Mouse (Mus musculus): Measurements from ENCODE around the gene Tmem163. TPM values are rescaled to one million over a fixed set of nuclear protein-coding genes. Genes with fewer than 3 reads are reported as not detected.

The Tmem163 gene
- polyA plus RNA-seq, 1 experiment from 2014 or later, result 0.84 TPM

DNA sequence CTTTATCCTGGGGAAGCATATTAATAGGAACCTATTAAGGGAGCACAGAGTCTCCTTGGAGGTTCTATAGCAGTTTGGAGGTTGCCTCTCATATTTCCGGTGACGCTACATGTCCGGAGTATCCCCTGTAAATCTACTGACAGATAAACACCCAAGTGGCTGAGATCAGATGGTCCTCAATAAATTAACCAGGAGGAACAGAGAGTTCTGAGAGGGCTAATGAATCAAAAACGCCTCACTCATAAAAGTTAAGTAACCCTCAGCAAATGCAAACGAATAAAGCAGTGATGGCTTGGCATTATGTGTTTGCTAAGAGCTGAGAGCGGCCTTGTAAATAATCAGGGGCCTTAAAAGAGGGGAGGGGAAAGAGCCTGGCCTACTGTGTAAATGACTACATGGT is 215.3 kb downstream of the Tmem163 start:
- DNase-seq (ENCODE audit: low spot score), result no peak
- WGBS, result 49% methylated on average over 6 of the region's 6 CpGs

DNA sequence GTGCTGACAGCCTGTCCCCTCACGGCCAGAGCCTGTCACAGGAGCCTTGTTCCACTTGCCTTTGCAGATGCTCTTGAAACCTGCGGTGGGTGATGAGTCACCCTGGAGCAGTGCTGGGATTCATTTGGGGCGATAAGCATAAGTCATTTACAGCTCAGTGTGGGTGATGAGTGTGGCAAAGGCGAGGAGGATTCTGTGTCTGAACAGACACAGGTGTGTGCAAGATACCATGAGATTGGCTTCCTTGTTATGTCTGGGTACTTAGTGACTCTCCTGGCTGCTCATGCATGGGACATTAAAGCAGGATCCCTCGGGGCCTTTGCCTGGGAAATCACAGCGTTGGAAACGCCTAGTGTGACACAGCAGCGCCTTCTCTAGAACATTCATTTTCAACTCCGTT is 218.3 kb downstream of the Tmem163 start:
- H3K9ac ChIP-seq (ENCODE audit: low read length), result no peak overlapping the region
- H3K4me3 ChIP-seq (ENCODE audit: low read depth, low read length), result no peak overlapping the region
- H3K4me1 ChIP-seq (replicated peaks; ENCODE audit: control insufficient read depth, insufficient read depth, low read length), result no peaks in the 10 kb centered on the region; the same call in 1 of the 2 replicates
- 83% methylated on average over 9 of the region's 9 CpGs for WGBS
- H3K4me2 ChIP-seq (ENCODE audit: low read length), result no peak overlapping the region
- H3K36me3 ChIP-seq (ENCODE audit: control insufficient read depth, insufficient read depth, low read length), result 0 out of 2 replicates have a peak, but pooled peaks cover 5% of the 10 kb centered on the region
- H3K9me3 ChIP-seq (ENCODE audit: control insufficient read depth, low read length), result no peaks in the 10 kb centered on the region
- no peak for DNase-seq (ENCODE audit: low spot score)
- no peak overlapping the region for H3K27ac ChIP-seq (ENCODE audit: low read depth)
- no peak for ATAC-seq (replicated peaks; ENCODE audit: low FRiP score, low TSS enrichment, low read depth)
- H3K27me3 ChIP-seq (replicated peaks; ENCODE audit: control insufficient read depth, insufficient read depth, low read length), result no peaks in the 10 kb centered on the region

More for the DNA sequence above, 215.3 kb downstream of the Tmem163 start:
- Histone ChIP-seq H3K4me2 (ENCODE audit: low read length) (no peak overlapping the region), H3K4me1 (replicated peaks; ENCODE audit: control insufficient read depth, insufficient read depth, low read length) (no peaks in the 10 kb centered on the region; the same call in 1 of the 2 replicates), H3K36me3 (ENCODE audit: control insufficient read depth, insufficient read depth, low read length) (0 out of 2 replicates have a peak, but pooled peaks cover 5% of the 10 kb centered on the region), H3K9me3 (ENCODE audit: control insufficient read depth, low read length) (no peaks in the 10 kb centered on the region), H3K4me3 (ENCODE audit: low read depth, low read length) (no peak overlapping the region), H3K27ac (ENCODE audit: low read depth) (no peak overlapping the region), H3K27me3 (replicated peaks; ENCODE audit: control insufficient read depth, insufficient read depth, low read length) (no peaks in the 10 kb centered on the region), H3K9ac (ENCODE audit: low read length) (no peak overlapping the region)
- ATAC-seq (replicated peaks; ENCODE audit: low FRiP score, low TSS enrichment, low read depth), result no peak

DNA sequence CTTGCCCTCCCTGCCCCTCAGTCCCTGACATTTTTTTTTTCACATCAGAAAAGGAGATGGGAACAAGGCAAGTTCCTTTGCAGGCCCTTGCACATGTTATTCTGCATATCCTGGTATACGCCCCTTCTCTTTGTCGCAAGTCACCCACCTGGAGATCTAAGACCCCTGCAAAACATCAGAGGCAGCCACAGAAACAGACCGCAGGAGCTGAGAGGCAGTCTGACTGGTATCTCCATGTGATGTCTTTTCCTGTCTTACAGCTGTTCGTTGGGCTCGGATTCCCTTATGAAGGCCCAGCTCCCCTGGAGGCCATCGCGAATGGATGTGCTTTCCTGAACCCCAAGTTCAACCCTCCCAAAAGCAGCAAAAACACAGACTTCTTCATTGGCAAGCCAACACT is 219.8 kb downstream of the Tmem163 start:
- Histone ChIP-seq H3K9me3 (ENCODE audit: control insufficient read depth, low read length) (no peaks in the 10 kb centered on the region), H3K27ac (ENCODE audit: low read depth) (no peak overlapping the region), H3K4me1 (replicated peaks; ENCODE audit: control insufficient read depth, insufficient read depth, low read length) (no peaks in the 10 kb centered on the region; the same call in 1 of the 2 replicates), H3K9ac (ENCODE audit: low read length) (no peak overlapping the region), H3K4me3 (ENCODE audit: low read depth, low read length) (no peak overlapping the region), H3K36me3 (ENCODE audit: control insufficient read depth, insufficient read depth, low read length) (0 out of 2 replicates have a peak, but pooled peaks cover 5% of the 10 kb centered on the region), H3K4me2 (ENCODE audit: low read length) (no peak overlapping the region), H3K27me3 (replicated peaks; ENCODE audit: control insufficient read depth, insufficient read depth, low read length) (no peaks in the 10 kb centered on the region)
- WGBS, result 77% methylated on average over 7 of the region's 7 CpGs
- no peak for DNase-seq (ENCODE audit: low spot score)
- no peak for ATAC-seq (replicated peaks; ENCODE audit: low FRiP score, low TSS enrichment, low read depth)

- no peaks in the 10 kb centered on the region for H3K27me3 ChIP-seq (replicated peaks; ENCODE audit: control insufficient read depth, insufficient read depth, low read length)
- H3K9me3 ChIP-seq (ENCODE audit: control insufficient read depth, low read length), result no peaks in the 10 kb centered on the region
- 14% methylated on average over 6 of the region's 6 CpGs for WGBS
- 0 out of 2 replicates have a peak, but pooled peaks cover 5% of the 10 kb centered on the region for H3K36me3 ChIP-seq (ENCODE audit: control insufficient read depth, insufficient read depth, low read length)
- no peak overlapping the region for H3K4me3 ChIP-seq (ENCODE audit: low read depth, low read length)
- ATAC-seq (replicated peaks; ENCODE audit: low FRiP score, low TSS enrichment, low read depth), result peak; percentile 68
- H3K4me2 ChIP-seq (ENCODE audit: low read length), result no peak overlapping the region
- H3K27ac ChIP-seq (ENCODE audit: low read depth), result no peak overlapping the region
- DNase-seq (ENCODE audit: low spot score), result peak; percentile 77
- H3K4me1 ChIP-seq (replicated peaks; ENCODE audit: control insufficient read depth, insufficient read depth, low read length), result no peaks in the 10 kb centered on the region; the same call in 1 of the 2 replicates
- H3K9ac ChIP-seq (ENCODE audit: low read length), result no peak overlapping the region
Measured at GRCm38 (mm10) chr1:127459015-127459451, 220.3 kb downstream of the Tmem163 start.

DNA sequence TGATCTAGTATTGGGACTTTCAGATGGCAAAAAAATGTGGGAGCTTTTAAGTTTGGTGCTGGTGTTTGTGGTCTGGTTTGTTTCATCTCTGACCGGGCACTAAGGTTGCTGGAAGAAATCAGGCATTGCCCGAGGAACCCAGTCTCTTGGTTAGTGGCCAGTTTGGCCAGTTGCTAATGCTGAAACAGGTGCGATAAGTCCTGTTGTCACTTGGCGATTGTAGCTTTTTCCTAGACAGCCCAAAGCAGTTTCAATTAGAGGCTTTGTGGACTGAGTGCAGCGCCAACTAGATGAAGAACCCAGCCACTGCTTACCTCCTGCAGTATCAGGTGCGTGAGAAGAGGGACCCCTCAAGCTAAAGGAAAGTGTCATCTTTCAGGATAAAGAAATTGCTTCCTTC is 226.0 kb downstream of the Tmem163 start:
- Histone ChIP-seq H3K27ac (ENCODE audit: low read depth) (no peak overlapping the region), H3K4me1 (replicated peaks; ENCODE audit: control insufficient read depth, insufficient read depth, low read length) (no peaks in the 10 kb centered on the region), H3K9ac (ENCODE audit: low read length) (no peak overlapping the region), H3K27me3 (replicated peaks; ENCODE audit: control insufficient read depth, insufficient read depth, low read length) (no peaks in the 10 kb centered on the region), H3K4me2 (ENCODE audit: low read length) (no peak overlapping the region), H3K9me3 (ENCODE audit: control insufficient read depth, low read length) (no peaks in the 10 kb centered on the region), H3K36me3 (ENCODE audit: control insufficient read depth, insufficient read depth, low read length) (peaks cover 4% of the 10 kb centered on the region; the same call in 1 of the 2 replicates), H3K4me3 (ENCODE audit: low read depth, low read length) (no peak overlapping the region)
- DNase-seq (ENCODE audit: low spot score), result no peak
- 90% methylated on average over 6 of the region's 6 CpGs for WGBS
- ATAC-seq (replicated peaks; ENCODE audit: low FRiP score, low TSS enrichment, low read depth), result no peak

DNA sequence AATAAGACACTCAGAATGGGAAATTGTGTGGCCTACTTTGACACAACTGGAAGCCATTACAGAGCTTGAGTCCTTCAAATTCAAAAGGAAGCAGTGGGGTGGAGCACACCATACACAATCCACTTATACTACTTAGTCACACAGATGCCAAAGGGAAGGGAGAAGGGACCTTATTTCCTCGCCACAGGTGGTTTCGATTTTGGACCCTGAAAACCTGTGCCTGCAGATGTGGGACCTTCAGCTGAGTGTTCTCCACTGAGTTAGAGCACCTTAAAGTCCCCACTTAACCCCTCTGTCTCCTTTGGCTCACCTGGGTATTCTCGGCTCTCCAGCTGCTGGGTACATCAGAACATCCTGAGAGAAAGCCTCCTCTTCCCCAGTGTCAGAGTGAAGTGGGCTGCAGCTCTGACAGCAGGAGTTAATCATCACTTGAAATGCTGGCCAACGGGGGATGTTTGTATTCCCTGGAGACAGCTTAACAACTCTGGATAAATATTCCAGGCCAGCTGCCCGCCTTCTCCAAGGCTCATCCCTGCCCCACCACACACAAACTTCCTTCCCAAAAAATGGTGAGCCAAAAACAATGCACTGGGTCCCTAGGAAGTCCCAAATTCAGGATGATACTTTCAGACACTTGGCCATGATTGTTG is 234.4 kb downstream of the Tmem163 start:
- no peaks in the 10 kb centered on the region for H3K27me3 ChIP-seq (replicated peaks; ENCODE audit: control insufficient read depth, insufficient read depth, low read length)
- H3K9ac ChIP-seq (ENCODE audit: low read length), result no peak overlapping the region
- no peak overlapping the region for H3K4me2 ChIP-seq (ENCODE audit: low read length)
- H3K4me1 ChIP-seq (replicated peaks; ENCODE audit: control insufficient read depth, insufficient read depth, low read length), result peaks cover 28% of the 10 kb centered on the region
- H3K27ac ChIP-seq (ENCODE audit: low read depth), result peak overlapping the region; percentile 47; the same call in 1 of the 2 replicates
- 38% methylated on average over 5 of the region's 5 CpGs for WGBS
- H3K9me3 ChIP-seq (ENCODE audit: control insufficient read depth, low read length), result no peaks in the 10 kb centered on the region
- DNase-seq (ENCODE audit: low spot score), result no peak
- no peak overlapping the region for H3K4me3 ChIP-seq (ENCODE audit: low read depth, low read length)
- ATAC-seq (replicated peaks; ENCODE audit: low FRiP score, low TSS enrichment, low read depth), result no peak
- H3K36me3 ChIP-seq (ENCODE audit: control insufficient read depth, insufficient read depth, low read length), result peaks cover 9% of the 10 kb centered on the region; the same call in 1 of the 2 replicates

- no peaks in the 10 kb centered on the region for H3K9me3 ChIP-seq (ENCODE audit: control insufficient read depth, low read length)
- no peak overlapping the region for H3K9ac ChIP-seq (ENCODE audit: low read length)
- H3K4me1 ChIP-seq (replicated peaks; ENCODE audit: control insufficient read depth, insufficient read depth, low read length), result peaks cover 28% of the 10 kb centered on the region
- no peak for DNase-seq (ENCODE audit: low spot score)
- no peak overlapping the region for H3K4me2 ChIP-seq (ENCODE audit: low read length)
- no peak overlapping the region for H3K4me3 ChIP-seq (ENCODE audit: low read depth, low read length)
- H3K27ac ChIP-seq (ENCODE audit: low read depth), result peak overlapping the region; percentile 54
- no peaks in the 10 kb centered on the region for H3K27me3 ChIP-seq (replicated peaks; ENCODE audit: control insufficient read depth, insufficient read depth, low read length)
- no peak for ATAC-seq (replicated peaks; ENCODE audit: low FRiP score, low TSS enrichment, low read depth)
- 41% methylated on average over 14 of the region's 14 CpGs for WGBS
- H3K36me3 ChIP-seq (ENCODE audit: control insufficient read depth, insufficient read depth, low read length), result peaks cover 5% of the 10 kb centered on the region; the same call in 1 of the 2 replicates
Measured at GRCm38 (mm10) chr1:127442880-127443877, 236.2 kb downstream of the Tmem163 start.

GRCm38 (mm10) chr1:127441736-127442135 is 237.6 kb downstream of the Tmem163 start:
- peaks cover 28% of the 10 kb centered on the region for H3K4me1 ChIP-seq (replicated peaks; ENCODE audit: control insufficient read depth, insufficient read depth, low read length)
- no peaks in the 10 kb centered on the region for H3K27me3 ChIP-seq (replicated peaks; ENCODE audit: control insufficient read depth, insufficient read depth, low read length)
- H3K36me3 ChIP-seq (ENCODE audit: control insufficient read depth, insufficient read depth, low read length), result no peaks in the 10 kb centered on the region
- no peak for ATAC-seq (replicated peaks; ENCODE audit: low FRiP score, low TSS enrichment, low read depth)
- 63% methylated on average over 3 of the region's 3 CpGs for WGBS
- H3K9me3 ChIP-seq (ENCODE audit: control insufficient read depth, low read length), result no peaks in the 10 kb centered on the region
- no peak overlapping the region for H3K9ac ChIP-seq (ENCODE audit: low read length)
- H3K4me3 ChIP-seq (ENCODE audit: low read depth, low read length), result no peak overlapping the region
- no peak overlapping the region for H3K4me2 ChIP-seq (ENCODE audit: low read length)
- peak overlapping the region; percentile 12; the same call in 1 of the 2 replicates for H3K27ac ChIP-seq (ENCODE audit: low read depth)
- no peak for DNase-seq (ENCODE audit: low spot score)

Data from intestine, embryonic 14.5 days (tissue).